Mouse (Mus musculus) stomach, postnatal 0 days (tissue): ENCODE results near the gene Msmp.

Experiments used
- CTCF ChIP-seq: IDR thresholded peaks from 2 replicates; pipeline ENCODE4 v1.5.1; 2016; ENCODE audit warnings: antibody characterized with exemption, low read depth, mild to moderate bottlenecking, moderate library complexity
- EP300 ChIP-seq: optimal IDR thresholded peaks from 2 replicates; pipeline ENCODE3; 2016; ENCODE audit warnings: antibody characterized with exemption

DNA sequence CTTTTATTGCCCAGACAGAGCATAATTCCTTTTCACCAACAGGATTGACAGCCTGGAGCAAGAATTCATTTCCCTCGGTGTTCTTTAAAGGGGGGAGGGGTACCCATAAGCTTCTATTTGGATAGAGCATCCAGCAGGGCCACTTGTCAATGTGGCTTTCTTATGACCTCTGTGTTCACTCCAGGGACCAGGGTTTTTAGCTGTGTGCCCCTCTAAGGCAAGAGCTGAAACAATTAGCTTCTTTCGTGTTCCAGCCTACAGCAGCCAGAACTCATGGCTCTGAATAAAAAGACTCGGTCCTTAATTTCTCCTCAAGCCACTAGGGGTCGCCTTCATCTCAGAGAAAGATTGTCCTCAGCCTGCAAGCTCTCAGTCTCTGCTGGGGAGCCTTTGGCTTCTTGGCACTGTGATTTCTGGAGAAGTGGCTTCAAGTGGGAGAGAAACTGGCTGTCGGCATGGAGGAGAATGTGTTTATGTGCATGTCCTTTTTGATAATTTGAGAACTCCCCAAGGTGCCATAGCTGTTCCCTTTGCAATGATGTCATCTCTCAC, 45.8 kb upstream of the Msmp start:
- TF ChIP-seq CTCF: peak; percentile 94
- no peak for TF ChIP-seq EP300
